Mouse (Mus musculus) heart, postnatal 0 days (tissue): ENCODE results near the gene N4bp2l1.

Source experiments
- CTCF ChIP-seq: IDR thresholded peaks from 2 replicates; pipeline ENCODE4 v1.5.1; 2016; ENCODE audit warnings: antibody characterized with exemption, control low read depth, low read depth
- EP300 ChIP-seq: IDR thresholded peaks from 2 replicates; pipeline ENCODE4 v1.6.1; 2016; ENCODE audit warnings: antibody characterized with exemption, low read depth

DNA sequence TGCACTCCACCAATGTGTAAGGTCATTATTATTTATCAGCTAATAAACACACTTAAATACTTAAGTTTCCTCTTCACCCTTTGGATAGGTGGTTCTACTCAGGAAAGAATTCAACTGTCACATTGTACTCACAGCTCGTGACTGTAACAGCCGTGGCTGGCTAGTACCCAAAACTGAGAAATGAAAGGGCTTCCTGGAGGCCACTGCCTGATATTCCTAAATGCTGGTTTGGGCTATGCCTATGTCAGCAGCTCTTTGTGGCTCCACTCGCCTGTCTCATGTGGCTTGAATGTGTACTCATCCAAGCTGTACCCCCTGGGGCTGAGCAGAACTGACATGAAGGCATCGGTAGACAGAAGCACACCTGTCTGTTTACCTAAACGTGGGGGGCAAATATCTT is 22.1 kb downstream of the N4bp2l1 start:
- TF ChIP-seq CTCF (no peak), EP300 (no peak)
